Mouse (Mus musculus) layer of hippocampus, adult 9-10 months (tissue): ENCODE data around the gene Gm10392.

Source experiments
- DNase-seq: peaks from one replicate; pipeline ENCODE4 v3.0.0; 2022; ENCODE audit warnings: low spot score

Gm10392 gene

DNA sequence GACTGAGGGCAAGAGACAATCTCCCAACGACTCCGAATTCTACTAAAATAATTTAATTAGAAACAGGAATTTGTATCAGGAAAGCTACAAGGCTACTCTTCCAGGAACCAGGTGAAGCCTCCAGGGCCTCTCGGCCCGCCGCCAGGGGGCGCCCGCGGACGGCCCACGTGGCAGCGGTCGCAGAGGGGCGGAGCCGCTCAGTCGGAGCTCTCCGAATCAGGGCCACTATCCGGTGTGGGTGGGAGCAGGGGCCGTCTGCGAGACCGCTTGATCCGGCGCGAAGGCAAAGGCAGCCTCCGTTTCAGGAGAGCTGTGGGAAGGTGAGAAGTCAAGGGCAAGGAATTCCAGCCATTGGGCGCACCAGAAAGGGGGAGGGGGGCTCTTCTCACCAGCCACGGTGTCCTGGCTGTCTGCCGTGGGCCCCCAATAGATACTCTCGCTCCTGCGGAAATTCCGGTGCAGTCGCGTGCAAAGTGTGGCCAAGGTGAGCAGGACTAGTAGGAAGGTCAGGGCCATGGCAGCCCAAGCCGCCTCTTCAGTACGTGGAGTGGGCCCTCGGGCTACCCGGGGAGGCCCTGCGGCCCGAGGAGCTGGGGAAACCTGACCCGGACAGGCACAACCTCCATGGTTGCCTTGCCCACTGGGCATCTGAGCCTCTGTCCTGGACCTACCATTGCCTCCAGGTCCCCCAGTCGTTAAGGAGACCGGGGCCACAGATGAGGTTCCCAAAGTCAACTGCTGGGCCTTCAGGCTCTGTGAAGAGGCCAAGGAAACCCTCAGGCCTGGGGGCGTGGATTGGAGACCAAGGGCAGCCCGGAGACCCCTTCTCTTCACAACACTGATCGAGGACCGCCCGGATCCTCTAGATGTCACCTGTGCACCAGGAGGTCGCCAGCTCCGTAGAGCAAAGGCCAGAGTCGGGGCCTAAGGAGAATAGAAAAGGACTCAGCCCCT lies 10.7 kb downstream of the Gm10392 start:
- no peak for DNase-seq

DNA sequence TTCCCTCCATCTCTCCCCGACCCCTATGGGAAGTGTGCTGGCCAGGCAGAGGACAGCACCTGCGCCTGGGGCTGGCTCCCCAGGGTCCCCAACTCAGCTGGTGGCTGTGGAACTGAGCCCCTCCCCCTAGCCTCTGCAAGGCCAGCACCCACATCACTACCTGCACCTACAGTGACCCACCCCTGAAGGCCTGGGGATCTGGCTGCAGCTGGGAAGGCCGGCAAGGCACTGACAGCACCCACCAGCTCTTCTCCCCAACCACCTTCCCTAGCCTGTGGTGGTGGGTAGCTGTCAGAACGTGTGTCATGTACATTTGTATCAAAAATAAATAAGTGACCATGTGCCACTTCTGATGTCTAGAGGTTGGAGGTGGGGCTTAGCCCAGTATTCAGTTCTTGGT lies 11.6 kb downstream of the Gm10392 start:
- DNase-seq: no peak

DNA sequence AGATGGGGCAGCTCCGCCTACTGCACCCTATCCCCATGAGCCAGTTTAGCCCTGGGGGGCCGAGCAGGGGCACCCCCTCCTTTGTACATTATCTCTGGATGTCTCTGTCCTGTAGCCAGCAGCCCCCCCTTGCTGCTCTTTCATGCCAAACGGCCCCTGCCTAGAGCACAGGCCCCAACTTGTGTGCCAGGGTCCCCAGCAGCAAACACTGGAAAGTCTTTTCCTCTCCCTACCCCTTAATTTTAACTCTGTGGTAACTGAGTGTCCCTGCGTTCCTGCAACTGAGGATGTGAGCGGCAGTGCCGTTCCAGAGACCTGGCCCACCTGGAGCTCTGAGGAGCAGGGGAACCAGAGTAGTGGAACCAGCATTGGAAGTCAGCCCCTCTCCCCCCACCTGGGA lies 12.1 kb downstream of the Gm10392 start:
- DNase-seq: no peak

DNA sequence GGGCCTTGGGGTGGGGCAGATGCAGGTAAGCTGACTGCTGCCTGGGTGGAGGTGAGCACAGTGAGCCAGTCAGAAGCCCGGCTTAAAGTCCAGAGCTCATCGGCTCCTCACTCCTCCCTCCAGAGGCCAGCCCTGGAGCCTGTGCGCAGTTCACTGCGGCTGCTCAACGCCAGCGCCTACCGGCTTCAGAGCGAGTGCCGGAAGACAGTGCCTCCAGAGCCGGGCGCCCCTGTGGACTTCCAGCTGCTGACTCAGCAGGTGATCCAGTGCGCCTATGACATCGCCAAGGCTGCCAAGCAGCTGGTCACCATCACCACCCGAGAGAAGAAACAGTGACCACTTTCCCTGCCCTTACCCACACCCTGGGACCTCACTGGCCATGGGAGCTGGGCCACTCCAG lies 12.7 kb downstream of the Gm10392 start:
- DNase-seq: no peak

GRCm38 (mm10) chr11:77505291-77505980 lies 13.6 kb downstream of the Gm10392 start:
- no peak for DNase-seq

GRCm38 (mm10) chr11:77504377-77504776 lies 14.6 kb downstream of the Gm10392 start:
- no peak for DNase-seq

DNA sequence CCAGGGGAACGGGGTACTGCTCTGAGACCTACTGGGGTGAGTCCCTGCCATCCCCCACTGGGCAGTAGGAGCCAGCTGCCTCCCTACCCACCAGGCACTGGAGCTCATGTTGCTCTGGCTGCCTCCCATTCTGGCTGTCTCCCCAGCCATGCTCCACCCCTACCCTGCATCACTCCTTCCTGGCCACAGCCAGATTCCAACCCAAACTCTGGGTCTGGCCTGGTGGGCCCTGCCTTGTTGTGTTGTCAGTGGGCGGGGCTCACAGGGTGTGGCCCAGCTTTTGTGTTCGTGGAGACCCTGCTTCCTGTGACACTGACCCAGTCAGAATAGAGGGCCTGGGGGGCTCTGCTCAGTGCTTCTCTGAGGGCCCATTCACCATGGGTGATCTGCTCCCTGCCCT lies 15.5 kb downstream of the Gm10392 start:
- no peak for DNase-seq

GRCm38 (mm10) chr11:77502481-77502880 lies 16.5 kb downstream of the Gm10392 start:
- no peak for DNase-seq

GRCm38 (mm10) chr11:77501971-77502370 lies 17.0 kb downstream of the Gm10392 start:
- DNase-seq: no peak

GRCm38 (mm10) chr11:77501392-77501791 lies 17.6 kb downstream of the Gm10392 start:
- DNase-seq: no peak

DNA sequence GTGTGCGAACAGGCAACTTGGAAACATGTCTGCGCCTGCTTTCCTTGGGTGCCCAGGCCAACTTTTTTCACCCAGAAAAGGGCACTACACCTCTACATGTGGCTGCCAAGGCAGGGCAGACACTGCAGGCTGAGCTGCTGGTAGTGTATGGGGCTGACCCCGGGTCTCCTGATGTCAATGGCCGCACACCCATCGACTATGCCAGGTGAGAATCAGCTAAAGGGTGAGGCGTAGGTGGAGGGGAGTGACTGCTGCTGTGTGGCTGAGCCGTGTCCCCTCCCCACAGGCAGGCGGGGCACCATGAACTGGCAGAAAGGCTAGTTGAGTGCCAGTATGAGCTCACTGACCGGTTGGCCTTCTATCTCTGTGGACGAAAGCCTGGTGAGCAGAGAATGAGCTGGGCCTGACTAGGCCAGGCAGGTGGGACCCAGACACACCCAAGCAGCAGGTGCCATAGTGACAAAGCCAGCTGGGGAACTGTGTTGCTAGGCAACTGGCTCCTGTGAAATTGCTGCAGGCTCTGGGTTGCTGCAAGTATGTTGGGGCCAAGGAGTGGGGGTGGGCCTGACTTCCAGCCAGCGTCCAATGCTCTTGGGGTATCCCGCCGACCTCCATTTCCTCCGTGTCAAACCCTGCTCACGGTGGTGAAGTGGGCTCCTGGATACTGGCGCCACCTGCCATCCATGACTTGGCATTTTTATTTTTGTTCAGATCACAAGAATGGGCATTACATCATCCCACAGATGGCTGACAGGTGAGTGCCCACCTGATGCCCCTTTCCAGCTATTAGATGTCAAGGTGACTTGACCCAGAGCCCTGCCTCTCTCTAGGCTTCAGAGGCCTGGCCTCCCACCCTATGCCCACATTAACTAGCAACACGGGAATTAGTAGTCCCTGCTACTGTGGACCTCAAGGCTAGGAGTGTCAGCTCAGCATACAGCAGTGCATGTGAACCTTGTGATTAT lies 18.4 kb downstream of the Gm10392 start:
- DNase-seq: no peak

DNA sequence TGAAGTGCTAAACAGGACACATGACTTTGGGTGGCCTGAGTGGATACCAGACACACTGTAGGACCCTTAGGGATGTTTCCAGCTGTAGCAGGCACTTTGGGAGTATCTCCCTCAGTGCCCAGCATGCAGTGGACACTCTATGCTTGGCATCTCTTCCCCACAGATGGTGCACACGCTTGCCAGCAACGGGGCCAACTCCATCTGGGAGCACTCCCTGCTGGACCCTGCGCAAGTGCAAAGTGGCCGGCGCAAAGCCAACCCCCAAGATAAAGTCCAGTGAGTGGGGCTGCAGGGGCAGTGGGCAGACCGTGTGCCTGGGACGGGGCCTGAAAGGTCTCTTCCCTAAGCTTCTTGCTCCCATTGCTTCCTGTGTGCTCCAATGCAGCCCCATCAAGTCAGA lies 19.6 kb downstream of the Gm10392 start:
- DNase-seq: no peak

DNA sequence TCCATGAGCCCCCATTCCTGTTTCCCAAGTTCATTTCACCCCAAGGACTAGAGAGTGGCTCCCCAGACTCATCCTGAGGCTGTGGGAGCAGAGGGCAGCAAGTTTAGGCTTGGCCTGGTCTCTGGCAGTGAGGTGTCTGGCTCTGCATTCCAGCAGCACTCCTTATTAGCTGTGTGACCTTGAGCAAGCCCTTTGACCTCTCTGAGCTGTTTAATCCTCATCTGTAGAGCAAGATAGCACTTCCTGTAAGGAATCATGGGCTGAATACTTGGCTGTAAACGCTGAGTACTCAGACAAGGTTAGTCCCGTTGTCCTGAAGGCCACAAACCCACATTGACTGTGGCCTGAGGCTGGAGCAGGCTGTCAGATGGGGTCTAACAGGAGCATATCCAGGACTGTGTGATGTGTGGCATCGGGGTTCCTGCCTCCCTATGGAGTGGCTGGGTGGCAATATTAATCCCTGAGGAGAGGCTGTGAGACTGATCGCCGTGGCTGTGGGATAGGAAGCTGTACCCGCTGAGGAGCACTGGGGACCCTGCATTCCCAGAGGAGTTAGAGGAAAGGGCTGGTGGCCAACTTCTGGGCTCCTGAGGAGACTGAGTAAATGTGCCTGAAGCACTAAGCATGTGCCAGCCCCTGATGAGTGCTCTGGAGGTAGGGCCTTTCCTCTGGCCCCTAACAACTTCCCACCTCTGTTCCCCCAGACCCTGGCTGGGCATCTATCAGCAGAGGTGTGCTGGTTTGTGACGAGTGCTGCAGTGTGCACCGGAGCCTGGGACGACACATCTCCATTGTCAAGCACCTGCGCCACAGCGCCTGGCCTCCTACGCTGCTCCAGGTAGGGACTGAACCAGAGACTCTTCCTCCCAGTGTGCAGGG lies 20.5 kb downstream of the Gm10392 start:
- no peak for DNase-seq

GRCm38 (mm10) chr11:77497851-77498250 lies 21.1 kb downstream of the Gm10392 start:
- no peak for DNase-seq

- no peak for DNase-seq
Measured at GRCm38 (mm10) chr11:77497341-77497756, 21.6 kb downstream of the Gm10392 start.

- no peak for DNase-seq
Measured at GRCm38 (mm10) chr11:77495507-77495906, 23.5 kb downstream of the Gm10392 start.

DNA sequence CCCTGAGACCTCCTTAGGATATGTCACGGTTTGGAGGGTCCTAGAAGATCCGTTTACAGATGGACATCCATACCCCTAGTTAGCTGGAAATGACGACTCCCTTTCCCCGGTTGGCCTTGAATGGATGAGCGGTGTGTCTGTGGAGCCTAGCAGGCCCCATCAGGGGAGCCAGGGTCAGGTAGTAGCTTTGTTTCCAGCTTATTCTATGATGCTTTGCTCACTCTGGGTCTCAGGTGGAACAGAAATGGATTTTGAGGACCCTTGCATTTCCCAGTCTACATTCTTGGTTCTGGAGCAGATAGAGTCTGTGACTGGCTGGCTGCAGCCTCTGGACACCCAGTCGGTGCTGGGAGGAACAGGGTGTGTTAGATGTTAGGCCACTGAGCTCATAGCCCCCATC lies 24.2 kb downstream of the Gm10392 start:
- DNase-seq: no peak

- DNase-seq: no peak
Measured at GRCm38 (mm10) chr11:77494344-77494676, 24.7 kb downstream of the Gm10392 start.

DNA sequence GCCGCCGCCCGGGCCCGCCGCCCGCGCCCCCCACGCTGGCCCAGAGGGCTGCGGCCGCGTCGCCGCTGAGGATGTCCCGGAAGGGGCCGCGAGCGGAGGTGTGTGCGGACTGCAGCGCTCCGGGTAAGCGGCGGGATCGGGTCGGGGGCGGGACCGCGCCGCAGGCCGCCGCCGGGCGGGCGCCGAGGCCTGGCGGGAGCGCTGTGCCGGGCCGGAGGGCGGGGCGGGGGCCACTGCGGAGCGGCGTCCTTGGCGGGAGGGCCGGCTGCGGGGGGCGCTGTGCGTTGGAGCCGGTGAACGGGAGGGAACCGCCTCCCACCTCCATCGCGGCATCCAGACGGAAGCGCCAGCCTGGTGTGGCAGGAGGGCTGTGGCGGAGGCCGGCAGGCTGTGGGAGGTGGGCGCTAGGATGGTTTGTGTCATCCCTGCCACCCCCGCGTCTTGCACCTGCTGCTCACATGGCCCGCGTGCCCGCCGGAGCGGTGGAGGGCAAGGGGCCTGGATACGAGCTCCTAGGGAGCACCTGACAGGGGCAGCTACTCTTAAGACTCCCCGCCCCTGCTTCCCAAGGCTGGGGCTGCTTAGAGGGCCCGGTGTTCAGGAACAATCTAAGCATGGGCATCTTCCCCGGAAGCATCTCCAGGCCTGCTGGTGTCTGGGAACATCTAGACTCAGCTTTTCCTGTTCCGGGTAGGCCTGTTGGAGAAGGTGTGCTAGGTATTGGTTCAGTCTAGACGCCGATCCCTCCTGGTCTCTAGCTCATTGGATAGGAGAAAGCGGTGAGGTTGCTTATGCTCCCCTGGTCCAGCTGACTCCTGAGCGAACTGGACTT lies 25.3 kb downstream of the Gm10392 start, which contains the start of gene Git1:
TSS of gene Git1 (plus strand) at position 51 of the 832 bp plus-strand sequence.
- no peak for DNase-seq

GRCm38 (mm10) chr11:77492911-77493332 lies 26.1 kb downstream of the Gm10392 start:
- DNase-seq: no peak
